Mouse (Mus musculus) embryonic facial prominence, embryonic 11.5 days (tissue): ENCODE measurements around the gene Canx. TPM values are rescaled to one million over a fixed set of nuclear protein-coding genes. Genes with fewer than 3 reads are reported as not detected.

Experiments
- ATAC-seq: fragments of 200-750 bp; cut with Nextera tagmentation; replicated peaks from 2 replicates; pipeline ENCODE4 v1.8.0; 2017; ENCODE audit warnings: low read depth; ENCODE audit not compliant: insufficient number of reproducible peaks, low FRiP score, low TSS enrichment
- DNase-seq: peaks from one replicate; pipeline ENCODE4 v3.0.0-alpha.2; 2015; ENCODE audit warnings: low spot score
- H3K27ac ChIP-seq: fragments of 300-500 bp; sonication (generic); replicated peaks from 2 replicates; pipeline ENCODE4 v1.5.1; 2014; ENCODE audit warnings: mild to moderate bottlenecking, low read depth, low read length, control low read depth
- H3K27me3 ChIP-seq: fragments of 300-500 bp; sonication (generic); 2 replicates; pipeline ENCODE4 v1.6.1; 2014; ENCODE audit warnings: mild to moderate bottlenecking, low read length, moderate library complexity, mixed read lengths; ENCODE audit not compliant: control insufficient read depth, insufficient read depth
- H3K36me3 ChIP-seq: fragments of 300-500 bp; sonication (generic); replicated peaks from 2 replicates; pipeline ENCODE4 v1.6.1; 2014; ENCODE audit warnings: low read depth, mild to moderate bottlenecking, low read length, moderate library complexity, mixed read lengths; ENCODE audit not compliant: control insufficient read depth, insufficient read depth
- H3K4me1 ChIP-seq: fragments of 300-500 bp; sonication (generic); 2 replicates; pipeline ENCODE4 v1.6.1; 2014; ENCODE audit warnings: low read length, mixed read lengths; ENCODE audit not compliant: control insufficient read depth, insufficient read depth
- H3K4me2 ChIP-seq: fragments of 300-500 bp; sonication (generic); 2 replicates; pipeline ENCODE4 v1.6.1; 2014; ENCODE audit warnings: low read depth, mild to moderate bottlenecking, control low read depth, low read length, moderate library complexity
- H3K4me3 ChIP-seq: fragments of 300-500 bp; sonication (generic); 2 replicates; pipeline ENCODE4 v1.5.1; 2014; ENCODE audit warnings: low read depth, low read length, control low read depth
- H3K9ac ChIP-seq: fragments of 300-500 bp; sonication (generic); replicated peaks from 2 replicates; pipeline ENCODE4 v1.6.1; 2014; ENCODE audit warnings: mild to moderate bottlenecking, control low read depth, low read length
- H3K9me3 ChIP-seq: fragments of 300-500 bp; sonication (generic); replicated peaks from 2 replicates; pipeline ENCODE4 v1.6.1; 2016; ENCODE audit warnings: mild to moderate bottlenecking, low read length, inconsistent platforms, mixed read lengths; ENCODE audit not compliant: control insufficient read depth
- WGBS: fragments of 180-500 bp; shearing (Covaris S2); extraction: QIAGEN DNeasy Blood & Tissue Kit; methylation state at CpG from one replicate; pipeline ENCODE4 v1.1.7; 2014; 5-methylcytosine and 5-hydroxymethylcytosine counted together
- polyA plus RNA-seq: library from polyadenylated mRNA; unstranded; fragments of >200 nt; fragmentation: Nextera tagmentation; extraction: Ambion mirVana; gene quantifications from 2 replicates; pipeline ENCODE4 v1.2.1, GENCODE M21; 2014

Canx gene
- polyA plus RNA-seq, 1 experiment from 2014 or later: 265 TPM

- Histone ChIP-seq H3K36me3 (peaks cover 19% of the 10 kb centered on the region), H3K27me3 (no peaks in the 10 kb centered on the region), H3K9me3 (no peaks in the 10 kb centered on the region), H3K4me2 (no peak overlapping the region), H3K27ac (no peak overlapping the region), H3K9ac (no peak overlapping the region), H3K4me3 (no peak overlapping the region), H3K4me1 (no peaks in the 10 kb centered on the region)
- no peak for DNase-seq
- 92% methylated on average over 2 of the region's 2 CpGs for WGBS
- no peak for ATAC-seq
These were observed 22.1 kb downstream of the Canx start for GRCm38 (mm10) chr11:50303406-50303805.

DNA sequence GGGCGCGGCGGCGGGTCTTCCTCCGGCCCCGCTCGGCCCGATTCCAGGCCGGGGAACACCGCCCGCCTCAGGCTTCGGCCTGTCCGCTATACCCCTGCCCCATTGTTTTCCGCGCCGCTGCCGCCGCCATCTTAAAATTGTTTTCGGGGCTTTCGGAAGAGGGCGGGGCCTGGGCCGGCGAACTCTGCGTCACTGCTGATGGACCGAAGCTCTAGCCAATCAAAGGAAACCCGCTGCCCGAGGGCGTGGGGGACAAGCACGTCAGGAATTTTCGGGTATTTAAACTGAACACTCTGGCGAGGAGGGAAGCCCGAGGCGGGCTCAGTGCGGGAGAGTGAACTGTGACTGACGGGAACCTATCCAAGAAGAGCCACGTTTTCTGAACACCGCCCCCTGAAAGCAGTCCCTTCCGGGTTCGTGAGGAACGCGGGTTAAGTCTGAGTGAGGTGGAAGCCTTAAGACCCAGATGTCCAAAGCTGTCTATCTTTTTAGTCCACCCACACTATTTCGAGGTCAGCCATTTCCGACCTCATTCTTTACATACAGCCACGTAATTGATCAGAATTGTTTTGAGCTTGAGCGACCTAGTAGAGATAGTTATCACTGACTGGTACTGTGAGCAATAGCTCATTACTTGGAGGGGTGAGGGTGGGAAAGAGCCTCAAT, 33.1 kb downstream of the Canx start, which contains the start of gene Maml1:
Gene Maml1, minus strand, starts transcription at position 122 of the 666 bp plus-strand sequence.
- WGBS: under 1% methylated on average over 45 of the region's 45 CpGs
- DNase-seq (peak; percentile 99), ATAC-seq (peak; percentile 96)
- H3K36me3 ChIP-seq: peaks cover 11% of the 10 kb centered on the region
- H3K4me1 ChIP-seq: no peaks in the 10 kb centered on the region; the same call in 1 of the 2 replicates
- peak within 1 kb of the TSS; percentile 94 for H3K4me3 ChIP-seq
- peak within 1 kb of the TSS; percentile 96 for H3K27ac ChIP-seq
- H3K9ac ChIP-seq: peak within 1 kb of the TSS; percentile 98
- no peaks in the 10 kb centered on the region for H3K9me3 ChIP-seq
- H3K4me2 ChIP-seq: peak within 1 kb of the TSS; percentile 48
- H3K27me3 ChIP-seq: no peaks in the 10 kb centered on the region

DNA sequence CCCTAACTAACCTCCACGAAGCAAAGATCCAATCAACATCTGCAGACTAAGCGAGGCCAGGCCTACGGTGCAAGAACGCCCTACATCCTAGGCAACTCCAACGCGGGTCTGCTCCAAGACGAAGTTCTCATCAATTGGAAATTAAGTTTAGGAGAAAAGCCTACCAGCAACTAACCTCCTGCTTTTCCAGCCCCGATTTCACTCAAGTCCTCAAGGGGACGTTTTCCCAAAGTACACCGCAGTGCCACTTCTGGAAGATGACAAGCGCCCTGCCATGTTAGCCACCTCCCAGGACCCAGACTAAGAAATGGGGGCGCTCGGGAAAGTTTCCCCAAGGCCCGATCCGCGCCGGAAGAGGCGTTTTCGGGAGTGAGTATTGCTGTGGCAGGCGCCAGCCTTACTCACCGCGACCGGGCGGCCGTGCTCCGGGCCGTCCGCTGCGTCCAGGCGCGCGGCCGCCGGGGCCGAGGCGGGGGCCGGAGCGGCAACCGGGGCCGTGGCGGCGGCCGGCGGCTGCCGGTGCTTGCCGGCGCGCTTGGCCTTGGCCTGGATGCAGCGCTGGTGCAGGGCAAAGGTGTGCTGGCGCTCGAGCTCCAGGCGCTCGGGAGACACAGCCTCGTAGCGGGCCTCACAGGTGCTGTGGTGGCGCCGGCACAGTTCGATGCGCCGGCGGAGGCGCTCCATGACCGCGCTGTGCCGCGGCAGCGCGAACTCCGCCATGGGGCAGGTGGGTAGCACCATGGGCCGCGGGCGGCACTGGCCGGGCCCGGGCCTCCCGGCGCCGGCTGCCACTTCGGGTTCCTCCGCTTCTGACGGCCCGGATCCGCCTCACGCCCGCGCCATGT, 33.9 kb downstream of the Canx start:
- peak overlapping the region; percentile 98 for H3K9ac ChIP-seq
- H3K27me3 ChIP-seq: no peaks in the 10 kb centered on the region
- under 1% methylated on average over 84 of the region's 85 CpGs for WGBS
- H3K27ac ChIP-seq: peak overlapping the region; percentile 96
- no peaks in the 10 kb centered on the region for H3K9me3 ChIP-seq
- peak; percentile 71 for DNase-seq
- peaks cover 7% of the 10 kb centered on the region for H3K36me3 ChIP-seq
- H3K4me1 ChIP-seq: no peaks in the 10 kb centered on the region; the same call in 1 of the 2 replicates
- peak overlapping the region; percentile 94 for H3K4me3 ChIP-seq
- H3K4me2 ChIP-seq: peak overlapping the region; percentile 39
- peak; percentile 63 for ATAC-seq

DNA sequence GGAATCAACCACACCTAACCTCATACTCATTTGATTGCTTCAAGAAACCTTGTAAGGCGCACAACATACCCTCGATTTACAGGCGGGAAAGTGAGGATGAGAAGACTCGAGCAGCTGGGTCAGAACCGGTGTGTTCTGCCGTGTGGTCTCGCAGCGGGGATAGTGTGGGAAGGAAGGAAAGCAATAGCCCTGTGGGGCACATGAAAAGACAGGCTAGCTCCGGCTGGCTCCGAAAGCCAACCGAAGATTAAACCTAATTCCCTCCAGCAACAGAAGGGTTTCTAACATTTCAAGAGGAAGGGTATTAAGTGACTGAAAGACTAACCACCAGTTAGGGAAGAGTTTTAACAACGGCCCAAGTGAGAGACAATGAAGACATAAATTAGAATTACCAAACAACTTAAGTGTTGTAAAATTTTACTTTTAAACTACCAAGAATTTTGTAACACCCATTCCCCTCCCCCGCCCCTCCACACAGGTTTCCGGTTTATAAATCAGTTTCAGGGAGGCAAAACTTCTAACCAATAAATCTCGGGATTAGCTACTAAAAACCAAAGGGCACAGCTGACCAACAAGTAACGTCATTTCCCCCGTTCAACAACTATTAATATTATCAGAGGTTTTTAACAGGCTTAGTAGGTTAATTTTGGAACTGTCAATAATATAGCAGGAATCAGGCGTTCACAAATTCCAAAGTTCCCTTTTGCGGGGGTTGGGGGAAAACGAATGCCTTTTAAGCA, 34.8 kb downstream of the Canx start:
- peak overlapping the region; percentile 39 for H3K4me2 ChIP-seq
- ATAC-seq (no peak), DNase-seq (peak; percentile 43)
- H3K9ac ChIP-seq: peak overlapping the region; percentile 98
- H3K27me3 ChIP-seq: no peaks in the 10 kb centered on the region
- no peaks in the 10 kb centered on the region for H3K9me3 ChIP-seq
- H3K4me1 ChIP-seq: no peaks in the 10 kb centered on the region; the same call in 1 of the 2 replicates
- H3K27ac ChIP-seq: no peak overlapping the region
- peak overlapping the region; percentile 94 for H3K4me3 ChIP-seq
- WGBS: 16% methylated on average over 20 of the region's 20 CpGs
- peaks cover 6% of the 10 kb centered on the region for H3K36me3 ChIP-seq

- no peak overlapping the region for H3K4me2 ChIP-seq
- no peak overlapping the region for H3K9ac ChIP-seq
- H3K9me3 ChIP-seq: no peaks in the 10 kb centered on the region
- no peaks in the 10 kb centered on the region for H3K27me3 ChIP-seq
- no peaks in the 10 kb centered on the region; the same call in 1 of the 2 replicates for H3K36me3 ChIP-seq
- H3K27ac ChIP-seq: no peak overlapping the region
- 93% methylated on average over 1 of the region's 1 CpGs for WGBS
- no peak overlapping the region for H3K4me3 ChIP-seq
- ATAC-seq: no peak
- no peaks in the 10 kb centered on the region; the same call in 1 of the 2 replicates for H3K4me1 ChIP-seq
- no peak for DNase-seq
These were observed 39.0 kb downstream of the Canx start for GRCm38 (mm10) chr11:50286428-50286827.

- no peak overlapping the region for H3K4me2 ChIP-seq
- no peaks in the 10 kb centered on the region for H3K9me3 ChIP-seq
- DNase-seq (no peak), ATAC-seq (no peak)
- no peaks in the 10 kb centered on the region; the same call in none of the 2 replicates for H3K36me3 ChIP-seq
- no peaks in the 10 kb centered on the region; the same call in 1 of the 2 replicates for H3K4me1 ChIP-seq
- no peak overlapping the region for H3K4me3 ChIP-seq
- H3K27ac ChIP-seq: no peak overlapping the region
- H3K9ac ChIP-seq: no peak overlapping the region
- WGBS: 91% methylated on average over 7 of the region's 7 CpGs
- H3K27me3 ChIP-seq: no peaks in the 10 kb centered on the region
These were observed 39.8 kb downstream of the Canx start for GRCm38 (mm10) chr11:50285696-50286095.

DNA sequence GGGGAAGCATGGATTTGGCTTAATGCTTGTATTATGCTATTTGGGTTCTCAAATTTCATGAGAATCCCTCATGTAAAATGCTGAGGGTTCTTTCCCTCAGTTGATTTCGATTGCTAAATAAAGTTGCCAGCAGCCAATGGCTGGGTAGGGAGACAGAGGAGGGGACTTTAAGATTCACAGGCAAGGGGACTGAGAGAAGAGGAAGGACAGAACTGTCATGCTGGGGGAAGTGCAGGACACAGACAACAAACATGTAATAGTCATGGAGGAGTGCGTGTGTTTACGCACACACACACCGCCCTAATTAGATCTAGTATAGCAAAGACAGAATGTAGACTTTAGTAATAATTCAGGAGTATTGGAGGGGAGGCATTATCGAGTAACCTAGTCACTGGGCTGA, 40.2 kb downstream of the Canx start:
- Histone ChIP-seq H3K9me3 (no peaks in the 10 kb centered on the region), H3K27me3 (no peaks in the 10 kb centered on the region), H3K4me1 (no peaks in the 10 kb centered on the region; the same call in 1 of the 2 replicates), H3K9ac (no peak overlapping the region), H3K4me2 (no peak overlapping the region), H3K27ac (no peak overlapping the region), H3K4me3 (no peak overlapping the region), H3K36me3 (no peaks in the 10 kb centered on the region; the same call in none of the 2 replicates)
- no peak for ATAC-seq
- no peak for DNase-seq
- 93% methylated on average over 5 of the region's 5 CpGs for WGBS
